Mouse (Mus musculus) bone marrow, adult 2 months (tissue): ENCODE measurements around the gene Fam213b.

Experiments used
- CTCF ChIP-seq: fragments of 200-500 bp; IDR thresholded peaks from 2 replicates; pipeline ENCODE4 v1.5.1; 2011; ENCODE audit warnings: low read length, control low read depth; ENCODE audit not compliant: control insufficient read depth, insufficient read depth
- POLR2A ChIP-seq: fragments of 200-500 bp; IDR thresholded peaks from 2 replicates; pipeline ENCODE4 v1.6.1; 2011; ENCODE audit warnings: low read depth, mild to moderate bottlenecking, control low read depth, low read length, borderline replicate concordance; ENCODE audit not compliant: control insufficient read depth

DNA sequence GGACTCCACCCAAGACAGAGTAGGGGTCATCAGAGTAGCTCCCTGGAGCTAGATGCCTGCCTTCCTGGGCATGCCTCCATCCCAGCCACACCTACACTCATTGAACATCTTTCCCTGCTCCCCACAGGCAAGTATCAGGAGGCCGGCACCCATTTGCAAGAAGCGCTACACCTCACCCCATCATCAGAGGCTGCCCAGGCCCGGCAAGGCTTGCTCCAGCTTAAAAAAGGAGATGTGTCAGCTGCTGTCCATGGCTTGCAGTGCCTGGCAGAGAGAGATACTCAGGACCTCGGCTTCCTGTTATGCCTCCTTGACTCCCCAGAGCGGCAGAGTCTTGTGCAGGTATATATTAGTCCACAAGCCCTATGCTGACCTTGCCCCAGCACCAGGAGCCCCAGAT is 37.0 kb downstream of the Fam213b start:
- TF ChIP-seq CTCF (no peak), POLR2A (no peak)
